Mouse (Mus musculus): ENCODE measurements at regions not wholly inside any gene's neighbourhood (a gene's known extent, or its start where the extent isn't known, plus 50 kb on each side); places are given as distances from the start of the nearest gene placed in this dataset.
A peak's percentile ranks its signal among the peaks of the same experiment; 100 is the strongest.
"Not testable (repeated sequence)": the region's sequence is repeated elsewhere in the genome, so short reads cannot be mapped to it uniquely, and the experiment has no call there.

DNA sequence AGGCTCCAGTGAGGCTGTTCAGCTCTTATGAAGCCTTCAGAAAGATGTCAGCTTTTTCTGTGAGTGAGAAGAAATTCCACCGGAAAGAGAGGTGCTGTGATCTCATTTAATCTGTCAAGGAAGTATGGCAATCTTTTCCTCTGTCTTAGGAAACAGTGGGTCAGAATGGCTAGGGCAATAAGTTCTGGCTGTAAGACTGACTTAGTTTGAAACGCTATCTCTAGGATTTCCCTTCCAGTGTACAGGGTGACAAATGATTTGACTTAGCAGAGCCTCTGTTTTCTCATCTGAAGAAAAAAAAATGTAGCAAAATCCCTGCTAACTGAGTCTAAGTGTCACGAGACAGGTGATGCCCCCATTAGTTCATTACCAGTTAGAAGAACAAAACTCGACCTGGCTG lies 181.1 kb downstream of the Csl start:
- DNase-seq (ENCODE audit: low spot score in 2 of 2): no peak

DNA sequence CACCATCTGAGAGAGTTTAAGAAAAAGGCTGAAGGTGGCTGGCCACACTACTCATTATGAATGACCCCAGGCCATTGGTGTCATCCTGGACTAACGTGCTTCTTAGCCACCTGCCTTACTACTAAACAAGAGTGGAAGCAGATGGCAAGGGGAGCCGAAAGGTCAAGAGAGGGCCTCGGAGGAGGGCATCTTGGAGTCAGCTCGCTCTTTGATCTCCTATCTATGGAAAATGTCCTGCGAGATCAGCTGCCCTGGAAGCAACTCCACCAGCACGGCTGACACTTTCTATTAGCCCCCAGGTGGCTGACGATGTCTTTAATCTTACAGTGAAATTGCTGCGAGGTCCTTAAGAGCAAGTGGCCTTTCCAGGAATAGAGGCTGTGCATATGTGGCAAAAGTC lies 179.3 kb downstream of the Csl start:
- DNase-seq (ENCODE audit: low spot score in 2 of 2): no peak

DNA sequence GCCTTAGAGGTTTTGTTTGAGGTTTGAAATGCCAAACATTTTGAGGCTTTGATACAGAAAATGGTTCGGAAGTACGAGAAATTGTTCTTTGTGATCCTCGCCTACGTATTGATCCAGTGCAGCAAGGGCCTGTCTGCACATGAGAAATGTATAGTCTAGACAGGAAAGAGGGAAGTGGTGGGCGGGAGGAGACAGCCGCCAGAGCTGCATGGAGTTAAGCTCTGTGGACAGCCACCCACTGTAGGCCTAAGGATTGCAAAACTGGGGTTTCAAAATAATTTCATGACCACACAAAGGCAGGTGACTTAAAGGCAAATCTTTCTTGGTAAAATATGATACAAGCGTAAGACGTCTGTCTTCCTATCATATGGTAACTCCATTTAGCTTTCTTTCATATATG lies 178.4 kb downstream of the Csl start:
- no peak for DNase-seq (ENCODE audit: low spot score in 2 of 2)

DNA sequence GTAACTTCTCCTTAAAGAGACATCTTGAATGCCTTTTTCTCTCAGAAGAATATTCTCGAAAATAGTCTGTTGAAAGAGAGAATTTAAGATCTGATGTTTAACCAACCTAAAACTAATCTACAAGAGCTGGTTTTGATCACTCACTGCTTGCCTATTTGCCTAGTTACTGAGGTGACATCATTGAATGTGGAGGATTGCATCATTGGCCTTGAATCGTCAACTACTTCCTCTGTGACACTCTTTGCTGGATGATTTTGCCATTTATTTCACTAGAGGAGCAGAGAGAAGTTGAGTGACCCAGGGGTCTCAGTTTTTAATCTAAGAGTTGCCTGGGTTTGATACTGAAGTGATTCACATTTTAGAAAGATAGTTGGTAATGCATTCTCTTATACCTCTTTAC lies 174.6 kb downstream of the Csl start:
- DNase-seq (ENCODE audit: low spot score in 2 of 2): no peak

DNA sequence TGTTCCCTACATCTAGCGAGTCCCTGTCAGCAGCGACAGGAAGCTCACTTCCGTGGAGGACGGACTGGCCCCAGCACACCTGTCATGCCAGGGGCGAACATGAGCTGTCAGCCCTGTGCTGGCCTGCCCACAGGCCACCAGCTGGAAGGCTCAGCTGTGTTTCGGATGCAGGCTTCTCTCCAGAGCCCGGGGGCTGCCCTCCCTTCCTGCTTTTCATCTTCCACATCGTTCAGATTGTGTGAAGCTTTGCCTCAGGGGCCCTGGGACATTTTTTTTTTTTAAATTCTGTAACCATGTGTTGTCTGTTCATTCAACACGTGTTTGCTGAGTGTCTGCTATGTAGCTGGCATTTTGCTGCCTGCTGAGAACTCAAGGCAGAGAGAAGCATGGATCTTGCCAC lies 167.2 kb downstream of the Csl start:
- DNase-seq (ENCODE audit: low spot score in 2 of 2): no peak

DNA sequence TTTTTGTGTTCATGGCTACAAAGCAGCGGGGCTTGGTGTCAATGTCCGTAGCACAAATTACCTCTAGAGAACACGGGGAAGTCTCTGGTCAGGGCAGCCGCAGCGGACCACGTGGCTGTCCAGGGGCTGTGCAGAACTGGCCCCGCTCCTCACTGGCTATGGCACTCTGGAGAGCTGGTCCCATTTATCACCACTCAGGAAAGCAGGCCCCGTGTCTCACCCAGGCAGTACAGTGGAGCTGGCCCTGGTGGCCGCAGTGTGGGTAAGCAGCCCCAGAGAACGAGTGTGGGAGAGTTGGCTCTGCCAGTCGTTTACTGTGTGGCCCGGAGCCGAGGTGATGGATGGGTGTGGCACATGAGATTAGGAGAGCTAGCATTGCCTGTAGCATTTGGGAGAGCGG lies 163.8 kb downstream of the Csl start:
- no peak for DNase-seq (ENCODE audit: low spot score in 2 of 2)

DNA sequence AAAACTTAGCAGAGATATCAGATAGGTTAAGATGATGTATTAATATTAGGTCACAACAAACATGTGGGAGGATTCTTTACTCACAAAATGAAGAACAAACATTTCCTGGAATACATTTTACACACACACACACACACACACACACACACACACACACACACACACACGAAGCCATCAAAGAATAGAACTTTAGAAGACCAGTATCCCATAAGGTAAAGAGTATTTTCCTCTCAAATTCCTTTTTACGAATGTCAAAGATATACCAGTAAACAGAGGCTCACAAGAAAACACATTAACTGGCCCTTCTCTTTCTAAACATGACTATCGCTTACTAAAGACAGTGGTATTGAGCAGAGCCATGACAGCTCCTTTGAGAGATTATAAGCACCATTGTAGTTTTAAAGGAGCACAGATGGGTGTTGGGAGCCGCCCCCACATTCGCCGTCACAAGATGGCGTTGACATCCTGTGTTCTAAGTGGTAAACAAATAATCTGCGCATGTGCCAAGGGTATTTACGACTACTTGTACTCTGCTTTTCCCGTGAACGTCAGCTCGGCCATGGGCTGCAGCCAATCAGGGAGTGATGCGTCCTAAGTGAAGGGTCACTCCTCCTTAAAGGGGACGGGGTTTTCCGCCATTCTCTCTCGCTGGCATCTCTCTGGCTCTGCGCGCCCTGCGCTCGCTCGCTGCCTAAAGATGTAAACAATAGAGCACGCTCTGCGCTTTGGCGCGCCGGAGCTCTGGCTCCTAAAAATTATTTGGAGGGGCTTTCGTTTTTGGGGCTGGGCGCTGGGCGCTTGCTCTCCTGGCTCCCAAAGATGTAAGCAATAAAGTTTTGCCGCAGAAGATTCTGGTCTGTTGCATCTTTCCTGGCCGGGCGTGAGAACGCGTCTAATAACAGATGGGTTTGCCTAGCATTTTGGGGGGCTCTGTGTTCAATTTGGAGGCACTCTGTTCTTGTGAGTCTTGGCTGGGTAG lies 160.0 kb downstream of the Csl start:
- not testable (repeated sequence) for DNase-seq (ENCODE audit: low spot score in 2 of 2)

DNA sequence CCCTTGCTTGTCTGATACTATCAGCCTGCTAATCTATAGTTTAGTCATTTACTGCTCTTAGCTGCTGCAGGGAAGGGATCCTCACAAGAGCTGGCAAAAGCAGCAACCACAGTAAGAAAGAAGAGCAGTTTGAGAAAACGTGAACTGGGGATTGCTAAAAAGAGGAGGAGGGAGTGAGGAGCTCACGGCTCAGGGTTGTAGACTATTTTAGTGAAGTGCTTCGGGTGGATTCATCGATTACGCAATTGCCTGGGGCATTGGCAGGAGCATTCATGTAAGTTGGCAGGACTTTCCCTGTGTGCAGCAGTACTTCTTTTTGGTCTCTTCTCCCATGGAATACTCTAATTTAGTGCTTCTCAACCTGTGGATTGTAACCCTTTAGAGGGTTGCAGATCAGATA lies 157.1 kb downstream of the Csl start:
- no peak for DNase-seq (ENCODE audit: low spot score in 2 of 2)

DNA sequence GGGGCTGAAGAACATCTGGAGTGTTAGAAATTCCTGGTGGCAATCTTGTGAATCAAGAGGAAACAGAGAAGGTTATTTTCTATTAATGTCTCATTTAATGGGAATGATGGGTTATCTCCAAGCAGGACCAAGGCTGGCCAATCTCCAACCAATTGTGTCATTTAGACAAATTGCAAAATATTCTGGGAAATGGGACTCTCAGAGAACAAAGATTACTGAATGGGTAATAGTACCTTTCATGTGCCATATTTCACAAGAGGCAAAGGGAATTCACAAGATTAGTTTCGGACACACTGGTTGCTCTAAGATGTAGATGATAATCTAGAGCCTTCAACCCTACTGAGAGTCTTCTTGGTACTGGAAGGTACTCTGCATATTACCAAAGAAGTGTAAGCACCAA lies 155.3 kb downstream of the Csl start:
- DNase-seq (ENCODE audit: low spot score in 2 of 2): no peak

DNA sequence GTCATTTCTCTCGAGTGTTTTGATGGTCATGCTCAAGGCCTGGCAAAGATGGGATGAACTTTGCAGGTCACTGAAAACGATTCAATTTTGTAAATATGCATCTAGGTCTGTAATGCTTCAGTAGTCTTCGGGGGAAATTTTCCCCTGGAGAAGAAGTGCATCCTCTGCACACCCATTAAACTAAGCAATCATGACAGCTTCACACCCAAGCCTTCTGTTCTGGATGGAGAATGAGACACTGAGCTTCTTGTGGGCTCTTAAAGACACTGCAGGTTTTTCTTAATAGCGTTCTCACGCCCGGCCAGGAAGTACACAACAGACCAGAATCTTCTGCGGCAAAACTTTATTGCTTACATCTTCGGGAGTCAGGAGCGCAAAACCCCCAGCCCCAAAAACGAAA lies 151.0 kb downstream of the Csl start:
- DNase-seq (ENCODE audit: low spot score in 2 of 2): no peak

DNA sequence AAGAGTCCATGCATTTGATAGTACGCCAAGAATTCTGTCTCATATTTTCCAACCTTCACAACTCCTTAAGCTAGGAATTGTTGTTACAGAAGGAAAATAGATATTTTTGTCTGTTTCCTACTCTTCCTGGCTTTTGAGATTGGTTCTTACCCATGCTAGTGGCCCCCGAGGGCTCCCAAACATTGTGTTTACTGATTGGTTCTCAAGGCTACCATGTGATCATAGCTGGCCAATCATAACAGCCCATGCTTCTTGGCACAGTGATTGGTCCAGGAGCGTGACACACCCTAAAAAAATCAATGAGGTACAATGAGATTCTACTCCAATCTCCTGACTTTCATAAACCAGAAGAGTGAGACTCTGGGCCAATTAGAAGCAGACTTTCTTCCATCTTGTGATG lies 150.0 kb downstream of the Csl start:
- DNase-seq (ENCODE audit: low spot score in 2 of 2): no peak

DNA sequence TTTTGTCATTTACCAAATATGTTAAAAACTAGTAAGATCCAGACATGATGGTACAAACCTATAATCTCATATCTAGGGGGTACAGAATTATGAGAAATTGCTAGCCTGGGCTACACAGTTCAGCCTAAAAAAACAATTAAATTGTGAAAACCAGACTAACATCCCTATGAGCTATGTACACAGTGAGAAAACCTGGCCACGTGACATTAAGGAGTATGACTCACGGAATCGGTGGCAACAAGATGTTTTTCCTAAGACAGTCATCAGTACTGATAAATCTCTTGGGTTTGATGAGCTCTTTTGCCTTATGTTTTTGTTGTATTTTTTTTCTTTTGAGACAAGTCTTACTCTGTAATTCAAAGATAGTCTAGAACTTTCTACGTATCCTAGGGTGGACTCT lies 148.6 kb downstream of the Csl start:
- DNase-seq (ENCODE audit: low spot score in 2 of 2): no peak

DNA sequence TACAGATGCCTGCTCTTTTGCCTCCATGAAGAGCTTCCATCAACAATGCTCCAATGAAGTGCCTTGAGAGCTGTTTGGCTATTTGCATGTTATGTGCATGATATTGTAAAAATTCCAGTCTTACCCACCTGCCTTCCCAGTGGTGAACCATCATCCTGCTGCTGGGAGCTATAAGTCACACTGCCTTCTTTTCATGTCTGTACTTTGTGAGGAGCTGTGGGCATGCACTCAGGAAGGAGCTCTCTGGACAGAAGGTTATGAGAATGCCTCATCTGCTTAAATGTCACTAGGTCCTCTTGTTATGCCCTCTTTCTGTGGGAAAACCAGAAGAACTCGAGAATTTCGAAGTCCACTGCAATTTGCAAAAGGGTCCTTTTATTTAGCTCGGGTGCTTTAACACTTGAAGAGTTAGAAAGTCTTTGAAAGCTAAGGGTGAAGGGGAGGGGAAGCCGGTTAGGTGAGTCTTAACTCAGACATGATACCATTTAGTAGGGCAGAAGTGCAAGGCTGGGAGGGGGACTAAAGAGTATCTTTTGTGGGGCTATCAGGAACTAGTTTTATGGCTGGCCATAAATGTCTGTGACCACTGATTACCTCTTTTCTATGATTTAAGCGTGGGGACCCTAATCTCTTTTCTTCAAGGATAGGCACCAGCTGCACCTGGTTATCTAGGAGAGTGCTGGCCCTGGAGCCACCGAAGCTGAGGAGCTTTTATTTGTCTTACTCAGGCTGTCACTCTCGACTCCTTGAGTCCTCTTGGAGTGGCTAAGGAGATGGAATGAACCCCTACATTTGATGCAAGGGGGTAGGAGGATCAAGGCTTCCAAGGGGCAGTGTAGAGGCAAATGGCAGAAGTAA lies 144.8 kb downstream of the Csl start:
- no peak for DNase-seq (ENCODE audit: low spot score in 2 of 2)

DNA sequence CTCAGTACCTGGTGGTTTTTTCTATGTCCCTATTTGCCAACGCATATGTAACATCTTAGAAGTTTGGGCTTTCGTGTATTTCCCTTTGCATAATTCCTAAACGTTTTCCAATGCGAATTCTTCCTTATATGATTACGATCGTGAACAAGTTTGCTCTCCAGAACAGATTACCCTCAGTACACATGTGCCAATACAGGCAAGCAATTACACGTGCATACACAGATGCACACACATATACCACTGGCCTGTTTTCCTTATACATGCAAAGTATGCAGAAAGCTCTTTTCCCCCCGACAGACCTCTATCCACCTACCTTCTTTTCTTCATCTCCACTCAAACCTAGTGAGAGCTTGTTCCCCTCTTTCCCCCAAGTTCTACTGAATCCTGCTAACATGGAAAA lies 144.1 kb downstream of the Csl start:
- DNase-seq (ENCODE audit: low spot score in 2 of 2): no peak

DNA sequence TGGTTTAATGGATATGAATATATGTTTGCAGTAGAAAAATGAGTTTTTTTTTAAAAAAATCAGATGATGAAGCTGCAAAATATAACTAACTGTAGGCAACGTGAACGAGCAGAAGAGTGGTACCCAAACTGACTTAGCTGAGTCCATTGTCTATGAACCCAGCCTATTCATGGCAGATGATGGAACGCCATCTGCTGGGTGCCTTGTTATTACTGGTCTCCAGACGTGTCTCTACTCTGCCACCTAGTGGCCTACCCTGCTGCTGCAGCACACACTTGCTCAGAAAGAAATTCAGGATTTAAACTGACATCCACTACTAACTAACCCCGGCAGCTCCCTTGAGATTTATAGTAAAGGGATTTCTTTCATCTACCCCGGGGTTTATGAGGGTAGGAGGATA lies 143.7 kb downstream of the Csl start:
- DNase-seq (ENCODE audit: low spot score in 2 of 2): peak; percentile 89 to 91

DNA sequence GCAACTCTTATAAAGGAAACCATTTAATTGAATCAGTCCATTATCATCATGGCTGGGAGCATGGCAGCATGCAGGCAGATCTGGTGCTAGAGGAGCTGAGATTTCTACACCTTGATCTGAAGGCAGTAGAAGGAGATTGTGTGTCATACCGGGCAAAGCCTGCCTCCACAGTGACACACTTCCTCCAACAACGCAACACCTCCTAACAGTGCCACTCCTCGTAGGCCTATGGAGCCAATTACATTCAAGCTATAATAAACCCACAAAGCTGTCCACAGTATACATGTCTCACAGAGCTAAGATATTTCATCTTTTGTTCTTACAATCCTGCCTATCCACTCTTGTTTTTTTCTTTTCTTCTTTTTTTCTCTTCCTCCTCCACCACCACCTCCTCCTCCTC lies 141.8 kb downstream of the Csl start:
- DNase-seq (ENCODE audit: low spot score in 2 of 2): no peak

DNA sequence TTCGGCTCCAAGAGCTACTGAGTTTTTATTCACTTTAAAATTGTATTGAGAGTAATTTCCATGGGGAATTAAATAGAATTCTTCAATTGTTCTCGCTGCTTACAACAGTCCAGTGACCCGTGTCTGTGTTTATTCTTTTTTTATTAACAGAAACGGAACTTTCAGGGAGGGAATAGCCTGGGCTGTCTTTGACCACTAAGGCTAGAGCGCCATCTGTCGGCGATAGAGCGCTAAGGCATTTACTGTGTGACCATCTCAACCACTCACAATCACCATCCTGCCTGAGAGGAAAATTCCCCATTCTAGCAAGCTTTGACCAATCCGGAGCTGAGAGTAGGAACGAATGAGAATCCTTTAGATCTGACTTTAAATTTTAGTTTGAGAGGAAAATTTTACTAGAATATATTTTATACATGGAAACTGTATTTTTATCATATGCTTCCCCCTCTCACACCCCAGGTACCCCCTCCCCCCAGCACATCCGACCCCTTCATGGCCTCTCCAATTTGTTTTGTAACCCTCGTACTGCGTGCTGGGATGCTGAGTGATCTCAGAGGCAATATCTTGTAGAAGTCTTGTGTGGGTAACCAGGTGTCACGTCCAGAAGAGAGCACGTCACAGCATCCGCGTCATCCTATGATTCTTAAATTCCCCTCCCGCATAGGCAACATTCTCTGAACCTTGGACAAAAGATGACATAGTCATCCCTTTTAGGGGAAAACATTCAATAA lies 139.9 kb downstream of the Csl start:
- DNase-seq (ENCODE audit: low spot score in 2 of 2): peak; percentile 65

DNA sequence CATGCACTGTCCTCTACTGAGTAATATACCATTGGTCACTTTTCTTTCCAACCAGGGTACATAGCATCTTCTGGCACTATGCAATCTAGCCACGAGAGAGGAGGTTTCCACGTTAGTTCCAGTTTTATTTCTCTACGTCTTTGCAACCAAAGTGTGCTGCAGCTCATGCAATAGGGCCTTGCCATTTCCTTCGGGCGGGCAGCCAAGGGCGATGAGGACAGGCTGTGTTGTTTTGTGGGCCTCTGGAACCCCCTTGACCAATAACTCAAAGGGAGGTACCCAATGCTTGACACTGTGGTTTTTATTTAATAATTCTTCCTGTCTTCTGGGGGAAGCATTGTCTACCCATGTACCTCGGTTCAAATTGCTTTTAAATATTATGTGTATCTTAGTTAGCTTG lies 139.0 kb downstream of the Csl start:
- DNase-seq (ENCODE audit: low spot score in 2 of 2): no peak

DNA sequence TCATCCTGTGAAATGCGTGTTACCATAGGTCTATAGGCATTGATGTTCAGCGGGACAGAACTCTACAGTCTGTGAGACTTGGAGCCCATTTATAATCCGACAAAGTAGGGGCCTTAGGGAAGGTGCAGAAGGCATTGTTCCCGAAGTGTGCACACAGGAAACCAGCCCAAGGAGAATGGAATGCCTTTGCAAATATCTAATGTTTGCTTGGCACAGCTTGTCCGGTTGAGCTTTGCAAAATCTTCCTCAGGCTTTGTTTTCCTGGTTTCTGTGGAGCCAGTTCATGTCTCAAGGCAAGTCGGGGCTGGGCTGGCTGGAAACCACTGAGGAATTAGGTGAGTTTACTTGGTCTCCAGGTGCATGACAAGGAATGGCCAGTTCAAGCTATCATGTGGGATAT lies 132.1 kb downstream of the Csl start:
- DNase-seq (ENCODE audit: low spot score in 2 of 2): no peak

DNA sequence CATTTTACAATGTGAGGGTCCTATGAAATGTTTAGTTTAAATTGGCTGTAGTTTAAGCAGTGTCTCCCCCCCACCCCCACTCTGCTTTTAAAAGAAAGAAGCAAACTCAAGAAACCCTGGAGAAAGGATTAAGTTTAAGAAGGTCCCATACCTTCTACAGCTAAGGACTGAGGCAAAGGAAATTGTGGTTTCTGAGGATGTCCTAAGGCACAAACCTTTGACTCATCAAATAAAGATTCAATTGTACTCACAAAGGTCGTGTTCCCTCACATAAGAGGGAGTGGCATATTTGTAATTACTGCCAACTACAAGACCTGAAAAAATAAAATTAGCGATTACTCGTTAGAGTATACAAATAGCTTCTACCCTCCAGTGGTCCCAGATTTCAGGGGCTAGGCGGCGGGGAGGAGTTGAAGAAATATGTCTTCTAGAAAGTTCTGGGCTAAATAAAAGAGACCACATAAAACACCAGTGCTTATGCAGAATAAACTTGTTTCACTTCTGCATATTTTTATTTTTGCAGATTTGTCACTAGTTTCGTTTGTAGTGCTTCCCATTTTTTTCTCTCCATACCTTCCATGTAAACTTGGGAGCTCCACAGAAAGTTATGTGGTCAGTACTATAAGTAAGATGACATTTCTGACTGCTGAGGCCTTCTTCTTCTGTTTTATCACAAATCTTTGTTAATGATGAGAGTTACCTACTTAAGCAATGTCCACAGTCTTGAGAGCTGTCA lies 127.0 kb downstream of the Csl start:
- DNase-seq (ENCODE audit: low spot score in 2 of 2): no peak

DNA sequence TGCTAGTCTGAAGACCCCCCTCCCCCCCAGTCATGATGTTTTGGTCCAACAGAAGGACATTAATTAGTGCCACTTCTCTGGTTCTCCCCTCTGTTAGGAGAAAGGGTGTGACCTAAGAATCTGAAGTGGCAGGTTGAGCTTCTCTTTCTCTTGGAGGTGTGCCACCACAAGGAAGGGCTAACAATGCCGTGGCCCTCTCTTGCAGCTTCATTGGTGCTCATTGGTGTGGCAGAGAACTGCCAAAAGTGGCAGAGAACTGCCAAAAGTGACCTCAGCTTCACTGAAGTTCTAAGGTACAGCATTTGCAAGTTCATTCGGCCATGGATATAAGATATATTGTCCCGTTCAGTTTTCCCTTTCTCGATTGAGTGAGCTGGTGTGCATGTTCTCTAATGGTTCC lies 123.7 kb downstream of the Csl start:
- DNase-seq (ENCODE audit: low spot score in 2 of 2): no peak

DNA sequence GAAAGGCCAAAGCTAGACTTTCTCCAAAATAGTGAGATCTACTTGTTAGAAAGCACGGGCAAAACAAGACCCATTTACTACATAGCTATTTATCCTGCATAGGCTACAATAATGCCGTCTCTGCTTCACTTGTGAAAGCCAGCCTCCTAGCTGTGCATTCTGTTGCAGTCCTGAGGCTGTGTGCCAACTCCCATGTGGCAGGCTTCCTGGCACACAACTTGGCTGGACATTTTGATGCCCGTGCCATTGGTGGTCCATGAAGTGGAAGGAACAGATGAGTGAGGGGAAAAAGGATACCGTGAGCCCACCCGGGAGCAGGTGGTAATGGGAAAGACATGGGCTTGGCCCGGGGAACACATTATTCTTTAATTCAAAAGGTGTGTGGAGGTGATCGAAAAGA lies 120.4 kb downstream of the Csl start:
- no peak for DNase-seq (ENCODE audit: low spot score in 2 of 2)
